Mouse (Mus musculus) C2C12 (cell line): ENCODE results near the gene Cit.

Experiments used
- CEBPB ChIP-seq: IDR thresholded peaks from one replicate; pipeline ENCODE4 v1.6.1; 2011; ENCODE audit warnings: low read depth, mild to moderate bottlenecking, control low read depth, moderate library complexity
- CTCF ChIP-seq: IDR thresholded peaks from one replicate; pipeline ENCODE4 v1.5.1; 2011; ENCODE audit not compliant: control insufficient read depth, insufficient read depth, insufficient read length
- MAX ChIP-seq: IDR thresholded peaks from one replicate; pipeline ENCODE4 v1.6.1; 2011; ENCODE audit warnings: mild to moderate bottlenecking, control low read depth
- MYOG ChIP-seq: IDR thresholded peaks from one replicate; pipeline ENCODE4 v1.6.1; 2011; ENCODE audit not compliant: control insufficient read depth, insufficient read length; ENCODE audit errors: extremely low read depth
- USF1 ChIP-seq: IDR thresholded peaks from one replicate; pipeline ENCODE4 v1.6.1; 2011; ENCODE audit warnings: low read depth, mild to moderate bottlenecking, control low read depth, moderate library complexity

GRCm38 (mm10) chr5:115982671-115983373 is 137.7 kb downstream of the Cit start:
- TF ChIP-seq CTCF: no peak
- no peak for TF ChIP-seq MAX
- no peak for TF ChIP-seq USF1
- TF ChIP-seq MYOG: no peak
- no peak for TF ChIP-seq CEBPB
